In genomic region chr2:129130776-129131175, GRCm38 (mm10) we compare ENCODE assay signal across 8 mouse cellular contexts. TPM values are rescaled to one million over a fixed set of nuclear protein-coding genes. Genes with fewer than 3 reads are reported as not detected.
A peak's percentile ranks its signal among the peaks of the same experiment; 100 is the strongest.
DNase-seq lines count a peak whose midpoint lies in the region; ATAC-seq and TF ChIP-seq lines count a peak whose summit lies in the region.

No protein-coding gene starts in this region.

- dilution Hi-C loops in CH12.LX (cut with MboI; ENCODE audit: extremely low pct_ligation_motif_present, extremely low pct_unique_long_range_greater_than_20kb, low sequenced_read_pairs), result no loop called here

- no peak for TF ChIP-seq POLR2A in CH12.LX (IDR thresholded peaks at IDR 0.05; ENCODE audit: low read depth, low read length)

- no peak for TF ChIP-seq EP300 in CH12.LX (IDR thresholded peaks at IDR 0.05; ENCODE audit: low read length)
- no peak for TF ChIP-seq EP300 in liver, postnatal 0 days (IDR thresholded peaks at IDR 0.05; ENCODE audit: low read depth)

- H3K9ac ChIP-seq in heart, embryonic 11.5 days (ENCODE audit: low read depth, low read length), result no peak overlapping the region
- peak overlapping the region; percentile 78 for H3K9ac ChIP-seq in CH12.LX (ENCODE audit: insufficient read depth, low read depth)
- 0 out of 2 replicates have a peak overlapping the region, but pooled peaks have one; percentile 44 for H3K9ac ChIP-seq in forebrain, embryonic 15.5 days (replicated peaks)
- peak overlapping the region; percentile 62; the same call in 1 of the 2 replicates for H3K9ac ChIP-seq in liver, postnatal 0 days (replicated peaks)

- in situ Hi-C loops in CH12.LX (cut with MboI; ENCODE audit: low pct_ligation_motif_present, low pct_unique_long_range_greater_than_20kb, low sequenced_read_pairs), result no loop called here

- H3K27me3 ChIP-seq in heart, embryonic 11.5 days (ENCODE audit: control insufficient read depth, insufficient read depth, low read length), result no peaks in the 10 kb centered on the region
- no peaks in the 10 kb centered on the region for H3K27me3 ChIP-seq in CH12.LX (replicated peaks)
- H3K27me3 ChIP-seq in forebrain, embryonic 15.5 days, result no peaks in the 10 kb centered on the region
- H3K27me3 ChIP-seq in liver, postnatal 0 days (ENCODE audit: insufficient read depth, low read length), result no peaks in the 10 kb centered on the region

- no peak for ATAC-seq in heart, embryonic 11.5 days (replicated peaks; ENCODE audit: insufficient number of reproducible peaks, low FRiP score, low TSS enrichment)
- no peak for ATAC-seq in forebrain, embryonic 15.5 days (replicated peaks)
- ATAC-seq in liver, postnatal 0 days, result no peak

- TF ChIP-seq CTCF in CH12.LX (conservative IDR thresholded peaks at IDR 0.05 in 1 of 2, IDR thresholded peaks at IDR 0.05 in 1 of 2; ENCODE audit: low read depth in 2 of 2, low read length in 2 of 2), result no peak
- no peak for TF ChIP-seq CTCF in liver, postnatal 0 days (IDR thresholded peaks at IDR 0.05; ENCODE audit: low read depth)

- no peak for TF ChIP-seq RAD21 in CH12.LX (IDR thresholded peaks at IDR 0.05; ENCODE audit: low read depth, low read length)

- H3K27ac ChIP-seq in heart, embryonic 11.5 days (ENCODE audit: low read depth, low read length), result no peak overlapping the region
- peak overlapping the region; percentile 95; the same call in 1 of the 2 replicates for H3K27ac ChIP-seq in CH12.LX (ENCODE audit: insufficient read depth, low read depth)
- H3K27ac ChIP-seq in forebrain, embryonic 15.5 days (replicated peaks), result peak overlapping the region; percentile 84
- H3K27ac ChIP-seq in liver, postnatal 0 days (ENCODE audit: low read depth), result no peak overlapping the region

- intact Hi-C loops in left cerebral cortex, postnatal 36 days (cut with DNase I), result loop anchor here (5.0 kb wide), 1 partner anchor 67 kb away; the partner anchor contains the start of gene Slc20a1

- DNase-seq in heart, postnatal 4 days, result no peak
- no peak for DNase-seq in CH12.LX (ENCODE audit: extremely low read depth)
- DNase-seq in liver, postnatal 0 days, result no peak
- DNase-seq in left cerebral cortex, postnatal 36 days (ENCODE audit: low spot score in 2 of 2), result no peak
- no peak for DNase-seq in frontal cortex, adult 2 months (ENCODE audit: extremely low spot score in 1 of 2, low spot score in 1 of 2)
- DNase-seq in layer of hippocampus, postnatal 10 days (ENCODE audit: low spot score in 2 of 2), result no peak

- WGBS in heart, embryonic 11.5 days (ENCODE audit: insufficient replicate concordance), result 95% methylated on average over 2 of the region's 2 CpGs
- WGBS in forebrain, embryonic 15.5 days, result 99% methylated on average over 2 of the region's 2 CpGs
- WGBS in liver, postnatal 0 days (ENCODE audit: insufficient replicate concordance), result 89% methylated on average over 2 of the region's 2 CpGs

- H3K9me3 ChIP-seq in heart, embryonic 11.5 days (replicated peaks; ENCODE audit: control insufficient read depth, low read length), result no peaks in the 10 kb centered on the region; the same call in 1 of the 2 replicates
- H3K9me3 ChIP-seq in CH12.LX (replicated peaks; ENCODE audit: low read length), result peaks cover 2% of the 10 kb centered on the region
- no peaks in the 10 kb centered on the region for H3K9me3 ChIP-seq in forebrain, embryonic 15.5 days
- H3K9me3 ChIP-seq in liver, postnatal 0 days (ENCODE audit: low read length), result 0 out of 2 replicates have a peak, but pooled peaks cover 2% of the 10 kb centered on the region

- peak overlapping the region; percentile 72; the same call in 1 of the 2 replicates for H3K4me3 ChIP-seq in heart, embryonic 11.5 days (ENCODE audit: low read depth, low read length)
- peak overlapping the region; percentile 68 to 89 (median 76) for H3K4me3 ChIP-seq in CH12.LX (replicated peaks in 1 of 3; ENCODE audit: low read depth in 2 of 3, low read length in 2 of 3, poor library complexity in 1 of 3)
- peak overlapping the region; percentile 50 for H3K4me3 ChIP-seq in forebrain, embryonic 15.5 days
- H3K4me3 ChIP-seq in liver, postnatal 0 days (ENCODE audit: low read depth, low read length), result peak overlapping the region; percentile 68

- H3K4me2 ChIP-seq in heart, embryonic 11.5 days, result peak overlapping the region; percentile 83
- peak overlapping the region; percentile 61 for H3K4me2 ChIP-seq in CH12.LX (ENCODE audit: insufficient read depth, low read depth, poor library complexity, severe bottlenecking)
- H3K4me2 ChIP-seq in forebrain, embryonic 15.5 days (replicated peaks), result peak overlapping the region; percentile 80
- peak overlapping the region; percentile 70 for H3K4me2 ChIP-seq in liver, postnatal 0 days (ENCODE audit: low read depth, low read length)

- 0 out of 2 replicates have a peak, but pooled peaks cover 3% of the 10 kb centered on the region for H3K79me2 ChIP-seq in CH12.LX (replicated peaks; ENCODE audit: control insufficient read depth, extremely low read depth, insufficient read depth, poor library complexity, severe bottlenecking)

- H3K36me3 ChIP-seq in heart, embryonic 11.5 days (ENCODE audit: control insufficient read depth, insufficient read depth, low read length), result peaks cover 19% of the 10 kb centered on the region
- H3K36me3 ChIP-seq in CH12.LX (replicated peaks in 1 of 2; ENCODE audit: control insufficient read depth in 1 of 2, insufficient read depth in 1 of 2, low read length in 1 of 2), result peaks cover 27 to 57% of the 10 kb centered on the region in 2 experiments
- H3K36me3 ChIP-seq in forebrain, embryonic 15.5 days, result peaks cover 35% of the 10 kb centered on the region
- H3K36me3 ChIP-seq in liver, postnatal 0 days (replicated peaks; ENCODE audit: insufficient read depth, low read length), result peaks cover 18% of the 10 kb centered on the region

- H3K4me1 ChIP-seq in heart, embryonic 11.5 days (ENCODE audit: control insufficient read depth, insufficient read depth, low read length), result peaks cover 10% of the 10 kb centered on the region; the same call in 1 of the 2 replicates
- H3K4me1 ChIP-seq in CH12.LX (ENCODE audit: control insufficient read depth in 1 of 2, insufficient read depth in 2 of 2), result peaks cover 5 to 26% of the 10 kb centered on the region in 2 experiments; a peak in 3 of 4 replicates
- H3K4me1 ChIP-seq in forebrain, embryonic 15.5 days, result peaks cover 16% of the 10 kb centered on the region
- H3K4me1 ChIP-seq in liver, postnatal 0 days (ENCODE audit: insufficient read depth), result peaks cover 20% of the 10 kb centered on the region

TF ChIP-seq in CH12.LX, 34 proteins besides CTCF, POLR2A, EP300 and RAD21:
- no peak for TF ChIP-seq CHD1 (IDR thresholded peaks at IDR 0.05; ENCODE audit: low read depth, low read length)
- no peak for TF ChIP-seq ZC3H11A (IDR thresholded peaks at IDR 0.05; ENCODE audit: low read depth, low read length)
- TF ChIP-seq ETS1 (conservative IDR thresholded peaks at IDR 0.05; ENCODE audit: low read depth, low read length), result no peak
- TF ChIP-seq KAT2A (IDR thresholded peaks at IDR 0.05; ENCODE audit: insufficient replicate concordance, low read length), result no peak
- TF ChIP-seq PAX5 (IDR thresholded peaks at IDR 0.05; ENCODE audit: low read length), result no peak
- no peak for TF ChIP-seq MEF2A (IDR thresholded peaks at IDR 0.05; ENCODE audit: borderline replicate concordance, low read depth, low read length)
- no peak for TF ChIP-seq IRF4 (IDR thresholded peaks at IDR 0.05; ENCODE audit: low read depth, low read length)
- TF ChIP-seq MAZ (IDR thresholded peaks at IDR 0.05; ENCODE audit: low read depth, low read length), result no peak
- TF ChIP-seq NRF1 (IDR thresholded peaks at IDR 0.05; ENCODE audit: low read depth, low read length), result no peak
- no peak for TF ChIP-seq E2F4 (IDR thresholded peaks at IDR 0.05; ENCODE audit: insufficient replicate concordance, low read depth, low read length)
- no peak for TF ChIP-seq ZKSCAN1 (IDR thresholded peaks at IDR 0.05; ENCODE audit: borderline replicate concordance, low read depth, low read length)
- no peak for TF ChIP-seq USF1 (IDR thresholded peaks at IDR 0.05; ENCODE audit: low read depth, low read length)
- TF ChIP-seq ZMIZ1 (IDR thresholded peaks at IDR 0.05; ENCODE audit: low read depth, low read length), result no peak
- no peak for TF ChIP-seq HCFC1 (IDR thresholded peaks at IDR 0.05; ENCODE audit: low read depth, low read length)
- TF ChIP-seq NELFE (IDR thresholded peaks at IDR 0.05; ENCODE audit: low read depth, low read length), result no peak
- no peak for TF ChIP-seq JUN (IDR thresholded peaks at IDR 0.05; ENCODE audit: insufficient read depth, low read depth, low read length)
- no peak for TF ChIP-seq CHD2 (IDR thresholded peaks at IDR 0.05; ENCODE audit: low read length)
- no peak for TF ChIP-seq MYC (IDR thresholded peaks at IDR 0.05; ENCODE audit: low read depth, low read length)
- no peak for TF ChIP-seq UBTF (IDR thresholded peaks at IDR 0.05; ENCODE audit: low read depth, low read length)
- no peak for TF ChIP-seq MXI1 (IDR thresholded peaks at IDR 0.05; ENCODE audit: low read depth, low read length)

RNA-seq across cellular contexts. Expression of gene Chchd5, which starts 1.3 kb away (rescaled TPM):
- 18.2 and 20.1 TPM in 2 replicates for polyA plus RNA-seq in heart, embryonic 11.5 days (2014; fragmentation: Nextera tagmentation; extraction: Ambion mirVana)
- total RNA-seq in heart, postnatal 4 days (2021), result 10 to 100 TPM in 1 of 2 experiments, 1 to 10 TPM in 1; 9.6 to 10.6 TPM
- total RNA-seq in CH12.LX (2012; rRNA removed) (14.3 and 24.1 TPM in 2 replicates), CH12.LX (2014; rRNA removed) (20.5 and 23.4 TPM in 2 replicates)
- 17.8 and 20.8 TPM in 2 replicates for polyA plus RNA-seq in CH12.LX (2012; ENCODE audit: insufficient read length, low read depth)
- polyA plus RNA-seq in forebrain, embryonic 15.5 days (2015; fragmentation: Nextera tagmentation; extraction: Ambion mirVana), result 22.5 and 26.2 TPM in 2 replicates
- 12.8 and 13.0 TPM in 2 replicates for polyA plus RNA-seq in liver, postnatal 0 days (2015; fragmentation: Nextera tagmentation; extraction: Ambion mirVana)
- total RNA-seq in left cerebral cortex, postnatal 36 days (2021), result 10 to 100 TPM in 1 of 2 experiments, 1 to 10 TPM in 1; 9.6 to 10.9 TPM
- polyA plus RNA-seq in frontal cortex, adult 2 months (2012; rRNA removed), result 14.9 and 16.8 TPM in 2 replicates
- total RNA-seq in layer of hippocampus, postnatal 10 days (2021), result 10 to 100 TPM; 11.4 to 11.6 TPM

RNA-seq across cellular contexts. Expression of gene Polr1b, which starts 30.0 kb away (rescaled TPM):
- 14.8 and 15.4 TPM in 2 replicates for polyA plus RNA-seq in heart, embryonic 11.5 days (2014; fragmentation: Nextera tagmentation; extraction: Ambion mirVana)
- 10 to 100 TPM; 14.3 to 15.5 TPM for total RNA-seq in heart, postnatal 4 days (2021)
- 68.0 and 86.7 TPM in 2 replicates for total RNA-seq in CH12.LX (2012; rRNA removed)
- total RNA-seq in CH12.LX (2014; rRNA removed), result 70.5 and 70.9 TPM in 2 replicates
- 74.2 and 83.1 TPM in 2 replicates for polyA plus RNA-seq in CH12.LX (2012; ENCODE audit: insufficient read length, low read depth)
- 17.8 and 19.5 TPM in 2 replicates for polyA plus RNA-seq in forebrain, embryonic 15.5 days (2015; fragmentation: Nextera tagmentation; extraction: Ambion mirVana)
- polyA plus RNA-seq in liver, postnatal 0 days (2015; fragmentation: Nextera tagmentation; extraction: Ambion mirVana), result 6.5 and 7.1 TPM in 2 replicates
- 10 to 100 TPM; 19.8 to 25.9 TPM for total RNA-seq in left cerebral cortex, postnatal 36 days (2021)
- polyA plus RNA-seq in frontal cortex, adult 2 months (2012; rRNA removed), result 27.8 and 29.3 TPM in 2 replicates
- 10 to 100 TPM; 17.5 to 19.5 TPM for total RNA-seq in layer of hippocampus, postnatal 10 days (2021)

Comparison
In these comparisons a context has a peak if more than half of its experiments do, and no peak if none do; other contexts are left out.
1. H3K27ac ChIP-seq: peak in CH12.LX (single experiment) and forebrain, embryonic 15.5 days (single experiment); none in heart, embryonic 11.5 days (single experiment) and liver, postnatal 0 days (single experiment).
2. Peak in every context shown above with its lines, with median percentiles within 50 percentile points of each other: H3K4me2 ChIP-seq and H3K4me3 ChIP-seq.